Mouse (Mus musculus) spleen, postnatal 4 days (tissue): ENCODE data around the gene Add1.

ENCODE experiments used
- DNase-seq, 2 experiments: peaks; one replicate each; pipeline ENCODE4 v3.0.0; 2022; ENCODE audit warnings: low spot score in 2 of 2

Add1 gene

GRCm38 (mm10) chr5:34573268-34574221, at the start of gene Add1:
Gene Add1 (plus strand): TSS chr5:34573664.
- DNase-seq = peak; percentile 97

GRCm38 (mm10) chr5:34523958-34524485, 49.4 kb upstream of the Add1 start:
- DNase-seq = peak in 1 of 2 experiments; percentile 66

- peak; percentile 12 to 63 for DNase-seq
These were observed 49.0 kb upstream of the Add1 start for GRCm38 (mm10) chr5:34524511-34524910.

- DNase-seq = peak; percentile 99
These were observed 47.6 kb upstream of the Add1 start, which contains the start of gene Sh3bp2 for GRCm38 (mm10) chr5:34525663-34526476. Gene Sh3bp2 (plus strand): TSS chr5:34525838.

GRCm38 (mm10) chr5:34526477-34526775, 47.0 kb upstream of the Add1 start:
- no peak for DNase-seq

GRCm38 (mm10) chr5:34527352-34527751, 46.1 kb upstream of the Add1 start:
- no peak for DNase-seq

- no peak for DNase-seq
These were observed 44.7 kb upstream of the Add1 start for GRCm38 (mm10) chr5:34528724-34529123.

GRCm38 (mm10) chr5:34530116-34530515, 43.3 kb upstream of the Add1 start:
- no peak for DNase-seq

- DNase-seq = no peak
These were observed 42.8 kb upstream of the Add1 start for GRCm38 (mm10) chr5:34530687-34531086.

GRCm38 (mm10) chr5:34533066-34533465, 40.4 kb upstream of the Add1 start:
- no peak for DNase-seq

- DNase-seq = no peak
These were observed 39.6 kb upstream of the Add1 start for GRCm38 (mm10) chr5:34533820-34534219.

GRCm38 (mm10) chr5:34534776-34535581, 38.5 kb upstream of the Add1 start:
- DNase-seq = no peak

GRCm38 (mm10) chr5:34535831-34536230, 37.6 kb upstream of the Add1 start:
- no peak for DNase-seq

- no peak for DNase-seq
These were observed 35.4 kb upstream of the Add1 start for GRCm38 (mm10) chr5:34538079-34538478.

- DNase-seq = peak; percentile 62 to 78
These were observed 34.9 kb upstream of the Add1 start for GRCm38 (mm10) chr5:34538527-34538926.

GRCm38 (mm10) chr5:34539121-34539520, 34.3 kb upstream of the Add1 start:
- DNase-seq = no peak

GRCm38 (mm10) chr5:34542166-34542565, 31.3 kb upstream of the Add1 start:
- DNase-seq = no peak

GRCm38 (mm10) chr5:34543114-34543513, 30.4 kb upstream of the Add1 start:
- DNase-seq = peak; percentile 60 to 72

- DNase-seq = peak in 1 of 2 experiments; percentile 44
These were observed 26.1 kb upstream of the Add1 start for GRCm38 (mm10) chr5:34547410-34547809.

- DNase-seq = no peak
These were observed 24.4 kb upstream of the Add1 start for GRCm38 (mm10) chr5:34549135-34549482.

- peak in 1 of 2 experiments; percentile 35 for DNase-seq
These were observed 23.8 kb upstream of the Add1 start for GRCm38 (mm10) chr5:34549483-34550221.
